ENCODE assay signal across 10 mouse cellular contexts in the genomic region with DNA sequence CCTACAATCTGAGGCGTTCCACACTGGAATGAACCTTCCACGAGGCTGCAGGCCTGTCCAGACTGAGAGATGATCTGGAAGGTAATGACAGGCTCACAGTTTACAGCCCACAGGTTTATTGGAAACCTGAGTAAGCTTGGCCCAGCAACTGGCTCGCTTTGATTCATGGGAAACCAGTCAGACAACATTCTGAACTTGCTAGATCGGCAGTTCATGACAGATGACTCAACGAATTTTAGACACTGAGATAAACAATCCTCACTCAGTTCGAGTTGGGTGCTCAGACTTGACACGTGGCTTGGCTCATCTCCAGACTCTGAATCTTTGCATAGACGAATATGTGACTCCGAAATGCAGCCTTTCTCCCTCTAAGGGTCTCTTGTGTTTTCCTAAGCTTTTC. TPM values are rescaled to one million over a fixed set of nuclear protein-coding genes. Genes with fewer than 3 reads are reported as not detected.
DNase-seq lines count a peak whose midpoint lies in the region; ATAC-seq and TF ChIP-seq lines count a peak whose summit lies in the region.
"Had no signal": no experiment of that assay in that cellular context is flagged by ENCODE, and none has a peak within 500 bp of the region (broad histone marks: within the 10 kb centered on the region; RNA-seq: fewer than 3 reads in every experiment).

No protein-coding gene starts in this region.

- no peaks in the 10 kb centered on the region for H3K9me3 ChIP-seq in forebrain, embryonic 14.5 days (replicated peaks; ENCODE audit: control insufficient read depth, low read length)
- no peaks in the 10 kb centered on the region for H3K9me3 ChIP-seq in forebrain, embryonic 15.5 days
- H3K9me3 ChIP-seq in lung, postnatal 0 days (ENCODE audit: low read length) = no peaks in the 10 kb centered on the region
- H3K9me3 ChIP-seq in hindbrain, embryonic 10.5 days = no peaks in the 10 kb centered on the region

- no peaks in the 10 kb centered on the region for H3K4me1 ChIP-seq in forebrain, embryonic 14.5 days (ENCODE audit: control insufficient read depth, insufficient read depth, low read length)
- no peaks in the 10 kb centered on the region for H3K4me1 ChIP-seq in forebrain, embryonic 15.5 days
- no peaks in the 10 kb centered on the region for H3K4me1 ChIP-seq in lung, postnatal 0 days (ENCODE audit: insufficient read depth, low read depth, low read length)
- peaks cover 15% of the 10 kb centered on the region; the same call in 1 of the 2 replicates for H3K4me1 ChIP-seq in hindbrain, embryonic 10.5 days (replicated peaks)

- H3K27ac ChIP-seq in forebrain, embryonic 14.5 days (ENCODE audit: low read depth, low read length) = no peak overlapping the region
- H3K27ac ChIP-seq in forebrain, embryonic 15.5 days (replicated peaks) = no peak overlapping the region
- no peak overlapping the region; the same call in 1 of the 2 replicates for H3K27ac ChIP-seq in lung, postnatal 0 days (ENCODE audit: low read length)
- H3K27ac ChIP-seq in hindbrain, embryonic 10.5 days = no peak overlapping the region
- H3K27ac ChIP-seq: macrophage had no signal

- no peak overlapping the region for H3K9ac ChIP-seq in forebrain, embryonic 14.5 days (ENCODE audit: low read length)
- no peak overlapping the region for H3K9ac ChIP-seq in forebrain, embryonic 15.5 days (replicated peaks)
- no peak overlapping the region for H3K9ac ChIP-seq in lung, postnatal 0 days (replicated peaks; ENCODE audit: low read depth)

- TF ChIP-seq EP300 in lung, postnatal 0 days (IDR thresholded peaks at IDR 0.05) = no peak

- no peaks in the 10 kb centered on the region for H3K27me3 ChIP-seq in forebrain, embryonic 14.5 days (replicated peaks; ENCODE audit: control insufficient read depth, insufficient read depth, low read length)
- no peaks in the 10 kb centered on the region for H3K27me3 ChIP-seq in forebrain, embryonic 15.5 days
- H3K27me3 ChIP-seq in lung, postnatal 0 days (replicated peaks; ENCODE audit: insufficient read depth, low read length) = no peaks in the 10 kb centered on the region
- no peaks in the 10 kb centered on the region; the same call in 1 of the 2 replicates for H3K27me3 ChIP-seq in hindbrain, embryonic 10.5 days (ENCODE audit: insufficient read depth, poor library complexity, severe bottlenecking)

- intact Hi-C loops in heart, postnatal 36 days (cut with DNase I) = loop anchor here (2.0 kb wide), 2 partner anchors 44 to 84 kb away; no protein-coding TSS in a partner anchor

- H3K4me2 ChIP-seq in forebrain, embryonic 14.5 days (ENCODE audit: low read length) = no peak overlapping the region
- H3K4me2 ChIP-seq in forebrain, embryonic 15.5 days (replicated peaks) = no peak overlapping the region
- no peak overlapping the region for H3K4me2 ChIP-seq in lung, postnatal 0 days (replicated peaks; ENCODE audit: low read depth, low read length)

- WGBS in forebrain, embryonic 14.5 days = 73% methylated on average over 9 of the region's 9 CpGs
- WGBS in forebrain, embryonic 15.5 days = 64% methylated on average over 9 of the region's 9 CpGs
- 15% methylated on average over 9 of the region's 9 CpGs for WGBS in lung, postnatal 0 days
- 73% methylated on average over 9 of the region's 9 CpGs for WGBS in hindbrain, embryonic 10.5 days

- no peak overlapping the region for H3K4me3 ChIP-seq in forebrain, embryonic 14.5 days (ENCODE audit: low read depth, low read length)
- H3K4me3 ChIP-seq in forebrain, embryonic 15.5 days = no peak overlapping the region
- H3K4me3 ChIP-seq in lung, postnatal 0 days (ENCODE audit: low read depth, low read length) = no peak overlapping the region
- no peak overlapping the region for H3K4me3 ChIP-seq in hindbrain, embryonic 10.5 days

- no peak for TF ChIP-seq CTCF in lung, postnatal 0 days (IDR thresholded peaks at IDR 0.05)

- ATAC-seq in forebrain, embryonic 14.5 days = no peak
- no peak for ATAC-seq in forebrain, embryonic 15.5 days (replicated peaks)
- peak; percentile 63 for ATAC-seq in lung, postnatal 0 days

- no peaks in the 10 kb centered on the region for H3K36me3 ChIP-seq in forebrain, embryonic 14.5 days (ENCODE audit: control insufficient read depth, insufficient read depth, low read length)
- H3K36me3 ChIP-seq in forebrain, embryonic 15.5 days = no peaks in the 10 kb centered on the region
- no peaks in the 10 kb centered on the region for H3K36me3 ChIP-seq in lung, postnatal 0 days (ENCODE audit: insufficient read depth, low read length)
- no peaks in the 10 kb centered on the region for H3K36me3 ChIP-seq in hindbrain, embryonic 10.5 days

- peak; percentile 13 for DNase-seq in forebrain, embryonic 14.5 days (ENCODE audit: low spot score)
- peak; percentile 29 for DNase-seq in 416B (ENCODE audit: low read depth)
- DNase-seq in gonadal fat pad, adult 2 months (ENCODE audit: low read depth) = peak; percentile 56
- DNase-seq in lung, postnatal 0 days (ENCODE audit: low spot score) = peak; percentile 71
- DNase-seq in hindbrain, embryonic 10.5 days (ENCODE audit: low spot score) = no peak
- no peak for DNase-seq in heart, postnatal 36 days
- no peak for DNase-seq in spleen, postnatal 14 days (ENCODE audit: low spot score in 2 of 2)

RNA-seq across cellular contexts. Expression of a gene that starts 17.1 kb away (rescaled TPM):
- 0.17 and 0.24 TPM in 2 replicates for polyA plus RNA-seq in forebrain, embryonic 14.5 days (2014; fragmentation: Nextera tagmentation; extraction: Ambion mirVana)
- not detected in 2 replicates for polyA plus RNA-seq in forebrain, embryonic 15.5 days (2015; fragmentation: Nextera tagmentation; extraction: Ambion mirVana)
- polyA plus RNA-seq in gonadal fat pad, adult 2 months (2012; rRNA removed) = 5.6 and 9.2 TPM in 2 replicates
- polyA plus RNA-seq in lung, postnatal 0 days (2015; fragmentation: Nextera tagmentation; extraction: Ambion mirVana) = not detected in 2 replicates
- 1.0 and 1.4 TPM in 2 replicates for polyA plus RNA-seq in hindbrain, embryonic 10.5 days (2016; fragmentation: Nextera tagmentation; extraction: Ambion mirVana)
- total RNA-seq in heart, postnatal 36 days (2021) = under 1 TPM; 0.30 to 0.36 TPM
- total RNA-seq: layer of hippocampus, postnatal 10 days had no signal
- polyA plus RNA-seq: macrophage had no signal

RNA-seq across cellular contexts. Expression of a gene that starts 35.2 kb away (rescaled TPM):
- polyA plus RNA-seq in forebrain, embryonic 14.5 days (2014; fragmentation: Nextera tagmentation; extraction: Ambion mirVana) = 0.09 TPM in 1 of 2 replicates, not detected in the other
- polyA plus RNA-seq in forebrain, embryonic 15.5 days (2015; fragmentation: Nextera tagmentation; extraction: Ambion mirVana) = 0.08 TPM in 1 of 2 replicates, not detected in the other
- polyA plus RNA-seq in gonadal fat pad, adult 2 months (2012; rRNA removed) = not detected in 2 replicates
- polyA plus RNA-seq in lung, postnatal 0 days (2015; fragmentation: Nextera tagmentation; extraction: Ambion mirVana) = not detected in 2 replicates
- 0.84 and 1.2 TPM in 2 replicates for polyA plus RNA-seq in hindbrain, embryonic 10.5 days (2016; fragmentation: Nextera tagmentation; extraction: Ambion mirVana)
- under 1 TPM in 1 of 2 experiments, not detected in 1; 0.24 TPM for total RNA-seq in heart, postnatal 36 days (2021)
- total RNA-seq: layer of hippocampus, postnatal 10 days had no signal
- polyA plus RNA-seq: macrophage had no signal

RNA-seq across cellular contexts. Expression of a gene that starts 55.6 kb away (rescaled TPM):
- 3.3 and 3.4 TPM in 2 replicates for polyA plus RNA-seq in forebrain, embryonic 14.5 days (2014; fragmentation: Nextera tagmentation; extraction: Ambion mirVana)
- 2.0 and 3.2 TPM in 2 replicates for polyA plus RNA-seq in forebrain, embryonic 15.5 days (2015; fragmentation: Nextera tagmentation; extraction: Ambion mirVana)
- polyA plus RNA-seq in gonadal fat pad, adult 2 months (2012; rRNA removed) = 5.3 and 8.6 TPM in 2 replicates
- polyA plus RNA-seq in lung, postnatal 0 days (2015; fragmentation: Nextera tagmentation; extraction: Ambion mirVana) = 10.1 and 11.7 TPM in 2 replicates
- polyA plus RNA-seq in hindbrain, embryonic 10.5 days (2016; fragmentation: Nextera tagmentation; extraction: Ambion mirVana) = 2.3 and 4.6 TPM in 2 replicates
- 1 to 10 TPM; 1.5 to 3.1 TPM for total RNA-seq in heart, postnatal 36 days (2021)
- polyA plus RNA-seq: macrophage had no signal

Comparison
In these comparisons a context has a peak if more than half of its experiments do, and no peak if none do; other contexts are left out.
1. DNase-seq: peak in forebrain, embryonic 14.5 days (single experiment), 416B (single experiment), gonadal fat pad, adult 2 months (single experiment) and lung, postnatal 0 days (single experiment); none in hindbrain, embryonic 10.5 days (single experiment), heart, postnatal 36 days (0 of 2) and spleen, postnatal 14 days (0 of 2).